Mouse (Mus musculus): ENCODE measurements around the gene 9330159F19Rik. TPM values are rescaled to one million over a fixed set of nuclear protein-coding genes. Genes with fewer than 3 reads are reported as not detected.

The 9330159F19Rik gene
- 0.06 and 0.07 TPM in 2 replicates for polyA plus RNA-seq (2014; fragmentation: Nextera tagmentation; extraction: Ambion mirVana)

DNA sequence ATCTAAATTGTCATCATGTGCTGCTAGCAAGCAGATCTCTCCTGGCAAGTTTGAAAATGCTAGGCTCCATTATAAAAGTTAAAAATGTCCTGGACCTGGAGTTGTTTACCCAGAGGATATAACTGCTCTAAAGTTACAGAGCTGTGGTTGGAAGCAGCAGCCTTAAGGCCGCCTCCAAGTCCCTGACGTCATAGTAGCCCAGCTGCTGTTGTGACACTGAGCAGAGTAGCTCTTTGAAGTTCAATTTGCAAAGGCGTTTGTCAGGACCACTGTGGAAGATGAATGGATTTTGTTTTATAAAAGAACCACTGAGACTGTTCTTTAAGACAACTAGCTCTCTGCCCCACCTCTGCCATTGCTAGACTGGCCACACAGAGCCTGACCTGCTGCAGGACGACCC is at the start of gene 9330159F19Rik:
TSS of gene 9330159F19Rik (plus strand) at position 154 of the 400 bp plus-strand sequence.
- Histone ChIP-seq H3K36me3 (ENCODE audit: control insufficient read depth, insufficient read depth, low read length) (no peaks in the 10 kb centered on the region), H3K4me1 (ENCODE audit: control insufficient read depth, insufficient read depth, low read length) (no peaks in the 10 kb centered on the region), H3K9ac (ENCODE audit: low read depth, low read length) (no peak within 1 kb of the TSS), H3K27ac (ENCODE audit: low read depth, low read length) (no peak within 1 kb of the TSS), H3K4me2 (replicated peaks; ENCODE audit: low read depth, low read length) (no peak within 1 kb of the TSS), H3K27me3 (ENCODE audit: control insufficient read depth, insufficient read depth, low read length) (no peaks in the 10 kb centered on the region), H3K4me3 (ENCODE audit: low read length) (no peak within 1 kb of the TSS), H3K9me3 (ENCODE audit: control insufficient read depth, low read length) (no peaks in the 10 kb centered on the region)
- ATAC-seq (ENCODE audit: low FRiP score, low TSS enrichment), result peak; percentile 92; the same call in 1 of the 2 replicates
- 15% methylated on average over 4 of the region's 4 CpGs for WGBS

DNA sequence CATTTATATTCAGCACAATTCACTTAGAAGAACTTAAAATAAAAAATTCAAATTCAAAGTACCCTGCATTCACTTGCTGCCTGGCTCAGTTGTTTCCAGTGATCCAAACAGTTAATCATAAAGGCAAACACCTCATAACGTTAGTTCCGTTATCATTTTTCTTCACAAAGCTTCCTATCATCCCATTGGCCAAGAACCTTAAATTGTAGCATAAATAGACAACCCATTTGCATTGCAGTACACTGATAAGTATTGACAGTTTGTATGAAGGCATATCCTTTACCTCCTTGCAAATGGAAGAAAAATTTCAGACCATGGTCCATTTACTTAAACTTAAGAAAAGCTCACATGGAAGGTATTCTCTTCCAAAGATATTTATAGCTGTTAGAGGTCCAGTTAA is 49.7 kb upstream of the 9330159F19Rik start:
- ATAC-seq (ENCODE audit: low FRiP score, low TSS enrichment), result no peak
- no peak overlapping the region for H3K4me3 ChIP-seq (ENCODE audit: low read length)
- H3K9ac ChIP-seq (ENCODE audit: low read depth, low read length), result no peak overlapping the region
- WGBS, result 85% methylated on average over 2 of the region's 2 CpGs
- no peaks in the 10 kb centered on the region for H3K4me1 ChIP-seq (ENCODE audit: control insufficient read depth, insufficient read depth, low read length)
- H3K9me3 ChIP-seq (ENCODE audit: control insufficient read depth, low read length), result no peaks in the 10 kb centered on the region
- H3K36me3 ChIP-seq (ENCODE audit: control insufficient read depth, insufficient read depth, low read length), result no peaks in the 10 kb centered on the region
- H3K4me2 ChIP-seq (replicated peaks; ENCODE audit: low read depth, low read length), result no peak overlapping the region
- H3K27me3 ChIP-seq (ENCODE audit: control insufficient read depth, insufficient read depth, low read length), result no peaks in the 10 kb centered on the region
- no peak overlapping the region for H3K27ac ChIP-seq (ENCODE audit: low read depth, low read length)

DNA sequence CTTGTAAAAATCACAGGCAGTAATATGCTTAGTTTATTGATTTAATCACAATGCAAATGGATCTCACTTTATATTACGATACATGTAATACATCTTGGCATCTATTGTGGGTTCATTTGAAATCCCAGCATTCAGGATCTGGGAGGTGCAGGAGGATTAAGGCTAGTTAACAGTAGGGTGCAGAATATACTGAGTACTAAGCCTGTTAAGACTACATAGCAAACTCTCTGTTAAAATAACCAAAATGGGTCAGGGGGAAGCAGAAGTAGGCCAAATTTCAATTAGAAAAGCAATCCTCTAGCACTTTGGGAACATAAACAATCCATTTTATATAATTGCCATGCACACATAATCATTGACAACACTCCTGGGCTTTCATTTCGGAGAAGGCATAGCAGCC is 37.6 kb upstream of the 9330159F19Rik start:
- no peak for ATAC-seq (ENCODE audit: low FRiP score, low TSS enrichment)
- Histone ChIP-seq H3K4me3 (ENCODE audit: low read length) (no peak overlapping the region), H3K4me2 (replicated peaks; ENCODE audit: low read depth, low read length) (no peak overlapping the region), H3K4me1 (ENCODE audit: control insufficient read depth, insufficient read depth, low read length) (no peaks in the 10 kb centered on the region), H3K27me3 (ENCODE audit: control insufficient read depth, insufficient read depth, low read length) (no peaks in the 10 kb centered on the region), H3K9ac (ENCODE audit: low read depth, low read length) (no peak overlapping the region), H3K9me3 (ENCODE audit: control insufficient read depth, low read length) (peaks cover 2% of the 10 kb centered on the region; the same call in 1 of the 2 replicates), H3K27ac (ENCODE audit: low read depth, low read length) (no peak overlapping the region), H3K36me3 (ENCODE audit: control insufficient read depth, insufficient read depth, low read length) (no peaks in the 10 kb centered on the region)
- 92% methylated on average over 2 of the region's 2 CpGs for WGBS

DNA sequence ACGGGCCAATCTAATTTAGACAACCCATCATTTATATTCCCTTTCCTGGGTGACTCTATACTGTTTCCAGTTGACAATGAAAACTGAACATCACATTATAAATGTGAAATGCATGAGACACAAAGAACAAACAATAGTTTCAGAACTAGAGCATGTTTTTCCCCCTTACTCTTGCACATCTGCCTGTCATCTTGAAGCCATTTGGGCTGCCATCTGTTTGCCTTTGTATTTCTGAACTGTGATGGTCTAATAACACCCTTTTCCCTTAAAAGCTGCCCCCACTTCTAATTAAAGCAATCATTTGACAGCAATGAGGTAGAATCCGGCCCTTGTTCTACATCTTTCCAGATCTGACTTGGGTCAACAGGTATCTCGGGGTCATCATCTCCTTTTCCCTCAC is 35.8 kb upstream of the 9330159F19Rik start:
- Histone ChIP-seq H3K4me1 (ENCODE audit: control insufficient read depth, insufficient read depth, low read length) (no peaks in the 10 kb centered on the region), H3K4me2 (replicated peaks; ENCODE audit: low read depth, low read length) (no peak overlapping the region), H3K27me3 (ENCODE audit: control insufficient read depth, insufficient read depth, low read length) (no peaks in the 10 kb centered on the region), H3K4me3 (ENCODE audit: low read length) (no peak overlapping the region), H3K27ac (ENCODE audit: low read depth, low read length) (no peak overlapping the region), H3K9me3 (ENCODE audit: control insufficient read depth, low read length) (peaks cover 2% of the 10 kb centered on the region; the same call in 1 of the 2 replicates), H3K9ac (ENCODE audit: low read depth, low read length) (no peak overlapping the region), H3K36me3 (ENCODE audit: control insufficient read depth, insufficient read depth, low read length) (no peaks in the 10 kb centered on the region)
- 83% methylated on average over 3 of the region's 3 CpGs for WGBS
- ATAC-seq (ENCODE audit: low FRiP score, low TSS enrichment), result no peak

DNA sequence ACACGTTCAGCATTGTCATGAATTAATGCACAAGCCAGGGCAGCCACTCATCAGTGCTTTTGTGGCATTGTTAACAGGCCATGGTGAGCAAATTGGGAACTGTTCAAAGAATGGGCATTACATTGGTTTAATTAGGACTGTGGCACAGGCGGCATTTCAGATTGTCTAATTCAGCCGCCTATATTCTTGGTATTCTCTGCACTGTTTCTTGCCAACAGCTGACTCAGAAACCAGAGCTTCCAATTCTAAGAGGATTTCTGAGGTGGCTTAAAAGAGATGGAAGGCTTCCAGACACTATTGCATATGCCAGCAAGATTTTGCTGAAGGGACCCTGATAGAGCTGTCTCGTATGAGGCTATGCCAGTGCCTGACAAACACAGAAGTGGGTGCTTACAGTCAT is 34.5 kb upstream of the 9330159F19Rik start:
- H3K9me3 ChIP-seq (ENCODE audit: control insufficient read depth, low read length), result no peaks in the 10 kb centered on the region
- H3K4me3 ChIP-seq (ENCODE audit: low read length), result no peak overlapping the region
- H3K36me3 ChIP-seq (ENCODE audit: control insufficient read depth, insufficient read depth, low read length), result no peaks in the 10 kb centered on the region
- no peak for ATAC-seq (ENCODE audit: low FRiP score, low TSS enrichment)
- H3K4me2 ChIP-seq (replicated peaks; ENCODE audit: low read depth, low read length), result no peak overlapping the region
- no peaks in the 10 kb centered on the region for H3K4me1 ChIP-seq (ENCODE audit: control insufficient read depth, insufficient read depth, low read length)
- WGBS, result 95% methylated on average over 4 of the region's 4 CpGs
- no peak overlapping the region for H3K27ac ChIP-seq (ENCODE audit: low read depth, low read length)
- no peaks in the 10 kb centered on the region for H3K27me3 ChIP-seq (ENCODE audit: control insufficient read depth, insufficient read depth, low read length)
- no peak overlapping the region for H3K9ac ChIP-seq (ENCODE audit: low read depth, low read length)

DNA sequence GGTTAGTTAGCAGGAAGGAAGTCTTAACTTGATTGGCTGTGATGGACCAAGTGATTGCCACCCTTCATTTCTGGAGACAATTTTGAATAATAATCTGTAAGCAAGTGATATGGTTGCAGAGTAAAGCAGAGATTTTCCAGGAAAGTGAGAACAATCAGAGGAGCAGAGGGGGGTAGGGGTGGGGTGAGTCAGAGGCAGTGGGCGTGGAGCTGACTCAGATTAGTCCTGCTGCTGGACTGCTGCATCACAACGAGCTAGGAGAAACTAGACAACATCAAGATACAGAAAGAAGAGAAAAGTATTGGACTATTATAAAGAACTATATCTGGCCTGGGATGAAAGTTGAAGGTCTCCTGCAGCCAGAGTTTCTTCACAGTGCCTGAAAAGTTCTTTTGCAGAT is 33.4 kb upstream of the 9330159F19Rik start:
- WGBS, result 46% methylated on average over 2 of the region's 2 CpGs
- no peak overlapping the region for H3K4me3 ChIP-seq (ENCODE audit: low read length)
- no peaks in the 10 kb centered on the region for H3K9me3 ChIP-seq (ENCODE audit: control insufficient read depth, low read length)
- no peaks in the 10 kb centered on the region for H3K4me1 ChIP-seq (ENCODE audit: control insufficient read depth, insufficient read depth, low read length)
- H3K27me3 ChIP-seq (ENCODE audit: control insufficient read depth, insufficient read depth, low read length), result no peaks in the 10 kb centered on the region
- no peak overlapping the region for H3K27ac ChIP-seq (ENCODE audit: low read depth, low read length)
- no peaks in the 10 kb centered on the region for H3K36me3 ChIP-seq (ENCODE audit: control insufficient read depth, insufficient read depth, low read length)
- no peak overlapping the region for H3K4me2 ChIP-seq (replicated peaks; ENCODE audit: low read depth, low read length)
- H3K9ac ChIP-seq (ENCODE audit: low read depth, low read length), result no peak overlapping the region
- ATAC-seq (ENCODE audit: low FRiP score, low TSS enrichment), result no peak

DNA sequence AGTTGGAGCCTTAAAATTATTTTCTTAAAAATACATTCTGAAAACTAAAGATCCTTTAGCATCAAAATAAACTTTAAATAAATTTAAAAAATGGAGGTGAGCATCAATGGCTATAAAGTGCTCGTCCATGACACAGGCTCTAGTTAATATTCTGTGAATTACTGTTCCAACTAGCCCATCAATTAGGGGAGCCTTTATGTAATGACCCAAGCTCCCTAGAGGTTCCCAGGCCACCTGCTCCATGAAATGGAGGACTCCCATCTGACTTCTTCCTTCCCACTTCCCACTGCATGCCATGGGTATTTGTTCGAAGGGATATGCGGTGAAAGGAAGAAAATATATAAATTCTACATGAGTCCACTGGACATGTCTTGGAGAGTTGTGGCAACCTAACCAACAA is 31.2 kb upstream of the 9330159F19Rik start:
- no peaks in the 10 kb centered on the region for H3K27me3 ChIP-seq (ENCODE audit: control insufficient read depth, insufficient read depth, low read length)
- 83% methylated on average over 3 of the region's 3 CpGs for WGBS
- H3K9ac ChIP-seq (ENCODE audit: low read depth, low read length), result no peak overlapping the region
- no peaks in the 10 kb centered on the region for H3K4me1 ChIP-seq (ENCODE audit: control insufficient read depth, insufficient read depth, low read length)
- H3K27ac ChIP-seq (ENCODE audit: low read depth, low read length), result no peak overlapping the region
- no peaks in the 10 kb centered on the region for H3K9me3 ChIP-seq (ENCODE audit: control insufficient read depth, low read length)
- no peaks in the 10 kb centered on the region for H3K36me3 ChIP-seq (ENCODE audit: control insufficient read depth, insufficient read depth, low read length)
- ATAC-seq (ENCODE audit: low FRiP score, low TSS enrichment), result no peak
- no peak overlapping the region for H3K4me3 ChIP-seq (ENCODE audit: low read length)
- H3K4me2 ChIP-seq (replicated peaks; ENCODE audit: low read depth, low read length), result no peak overlapping the region

DNA sequence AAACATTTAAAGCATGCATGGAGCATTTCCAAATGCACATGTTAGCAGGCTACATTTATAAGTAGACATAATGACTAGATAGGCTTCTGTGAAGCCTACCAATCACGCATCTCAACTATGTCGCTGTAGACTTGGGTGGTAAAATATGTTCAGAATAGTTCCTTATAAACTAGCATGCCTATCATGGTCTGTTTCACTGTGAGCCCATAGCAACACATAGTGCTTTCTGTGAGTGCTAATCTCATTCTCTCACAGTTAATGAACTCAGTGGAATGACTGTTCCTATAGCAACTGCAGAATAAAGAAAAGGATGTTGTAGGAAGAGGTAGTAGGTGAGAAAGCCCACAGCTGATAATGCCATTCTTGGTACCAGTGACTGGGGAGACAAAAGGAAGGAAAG is 30.4 kb upstream of the 9330159F19Rik start:
- H3K36me3 ChIP-seq (ENCODE audit: control insufficient read depth, insufficient read depth, low read length), result no peaks in the 10 kb centered on the region
- no peak overlapping the region for H3K4me2 ChIP-seq (replicated peaks; ENCODE audit: low read depth, low read length)
- H3K27ac ChIP-seq (ENCODE audit: low read depth, low read length), result no peak overlapping the region
- H3K4me1 ChIP-seq (ENCODE audit: control insufficient read depth, insufficient read depth, low read length), result no peaks in the 10 kb centered on the region
- H3K27me3 ChIP-seq (ENCODE audit: control insufficient read depth, insufficient read depth, low read length), result no peaks in the 10 kb centered on the region
- no peak for ATAC-seq (ENCODE audit: low FRiP score, low TSS enrichment)
- H3K4me3 ChIP-seq (ENCODE audit: low read length), result no peak overlapping the region
- no peak overlapping the region for H3K9ac ChIP-seq (ENCODE audit: low read depth, low read length)
- WGBS, result 90% methylated on average over 2 of the region's 2 CpGs
- no peaks in the 10 kb centered on the region for H3K9me3 ChIP-seq (ENCODE audit: control insufficient read depth, low read length)

DNA sequence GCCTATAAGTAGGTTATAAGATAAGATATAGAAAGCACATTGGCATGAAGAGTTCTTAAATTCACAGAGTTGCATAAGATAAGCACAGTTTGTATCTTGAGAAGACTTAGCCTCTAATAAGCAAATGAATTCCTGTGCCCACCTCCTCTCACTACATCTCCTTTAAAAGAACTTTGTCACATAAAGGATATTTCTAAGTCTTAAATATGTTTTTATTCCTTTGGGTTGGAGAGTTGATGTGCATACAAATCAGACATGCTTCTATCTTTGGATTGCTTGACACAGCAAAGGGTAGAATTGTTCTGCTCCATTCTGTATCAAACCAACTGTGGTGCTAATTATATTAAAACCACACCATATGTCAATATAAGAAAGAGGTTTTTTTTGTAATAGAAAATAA is 17.6 kb upstream of the 9330159F19Rik start:
- no peaks in the 10 kb centered on the region for H3K27me3 ChIP-seq (ENCODE audit: control insufficient read depth, insufficient read depth, low read length)
- no peak overlapping the region for H3K4me2 ChIP-seq (replicated peaks; ENCODE audit: low read depth, low read length)
- ATAC-seq (ENCODE audit: low FRiP score, low TSS enrichment), result no peak
- H3K9ac ChIP-seq (ENCODE audit: low read depth, low read length), result no peak overlapping the region
- H3K4me1 ChIP-seq (ENCODE audit: control insufficient read depth, insufficient read depth, low read length), result no peaks in the 10 kb centered on the region
- H3K27ac ChIP-seq (ENCODE audit: low read depth, low read length), result no peak overlapping the region
- H3K4me3 ChIP-seq (ENCODE audit: low read length), result no peak overlapping the region
- no peaks in the 10 kb centered on the region for H3K36me3 ChIP-seq (ENCODE audit: control insufficient read depth, insufficient read depth, low read length)
- no peaks in the 10 kb centered on the region for H3K9me3 ChIP-seq (ENCODE audit: control insufficient read depth, low read length)

DNA sequence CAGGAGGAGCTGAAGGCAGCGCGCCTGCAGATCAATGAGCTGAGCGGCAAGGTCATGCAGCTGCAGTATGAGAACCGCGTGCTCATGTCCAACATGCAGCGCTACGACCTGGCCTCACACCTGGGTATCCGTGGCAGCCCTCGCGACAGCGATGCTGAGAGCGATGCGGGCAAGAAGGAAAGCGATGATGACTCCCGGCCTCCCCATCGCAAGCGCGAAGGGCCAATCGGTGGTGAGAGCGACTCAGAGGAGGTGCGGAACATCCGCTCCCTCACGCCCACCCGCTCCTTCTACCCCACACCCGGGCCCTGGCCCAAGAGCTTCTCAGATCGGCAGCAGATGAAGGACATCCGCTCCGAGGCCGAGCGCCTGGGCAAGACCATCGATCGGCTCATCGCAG is 14.6 kb upstream of the 9330159F19Rik start:
- Histone ChIP-seq H3K27ac (ENCODE audit: low read depth, low read length) (no peak overlapping the region), H3K4me2 (replicated peaks; ENCODE audit: low read depth, low read length) (no peak overlapping the region), H3K4me1 (ENCODE audit: control insufficient read depth, insufficient read depth, low read length) (no peaks in the 10 kb centered on the region), H3K9ac (ENCODE audit: low read depth, low read length) (no peak overlapping the region), H3K36me3 (ENCODE audit: control insufficient read depth, insufficient read depth, low read length) (no peaks in the 10 kb centered on the region), H3K4me3 (ENCODE audit: low read length) (no peak overlapping the region), H3K27me3 (ENCODE audit: control insufficient read depth, insufficient read depth, low read length) (no peaks in the 10 kb centered on the region), H3K9me3 (ENCODE audit: control insufficient read depth, low read length) (no peaks in the 10 kb centered on the region)
- WGBS, result 96% methylated on average over 33 of the region's 33 CpGs
- no peak for ATAC-seq (ENCODE audit: low FRiP score, low TSS enrichment)
